19 mouse cellular contexts compared by ENCODE assay signal in genomic region chr4:84214523-84214922, GRCm38 (mm10).
"Had no signal": no experiment of that assay in that cellular context is flagged by ENCODE, and none has a peak within 500 bp of the region (broad histone marks: within the 10 kb centered on the region; RNA-seq: fewer than 3 reads in every experiment).

No protein-coding gene starts in this region.

- H3K9ac ChIP-seq: kidney, embryonic 15.5 days; liver, embryonic 14.5 days; lung, embryonic 15.5 days; midbrain, embryonic 15.5 days; neural tube, embryonic 12.5 days; neural tube, embryonic 15.5 days had no signal

- DNase-seq: kidney, adult 11 months; kidney, adult 8-10 months; kidney, postnatal 10 days; kidney, postnatal 36 days; lung, adult 18-20 months; lung, postnatal 10 days; lung, postnatal 36 days; right cerebral cortex, postnatal 25 days; spleen, adult 18-20 months; thymus, adult 18-20 months; thymus, postnatal 36 days had no signal

- H3K4me1 ChIP-seq: kidney, embryonic 15.5 days; lung, embryonic 15.5 days; neural tube, embryonic 12.5 days had no signal

- H3K4me3 ChIP-seq: kidney, embryonic 15.5 days; lung, embryonic 15.5 days; megakaryocyte, embryonic 14.5 days; midbrain, embryonic 15.5 days; neural tube, embryonic 12.5 days; neural tube, embryonic 15.5 days had no signal

- H3K27ac ChIP-seq: kidney, embryonic 15.5 days; liver, embryonic 14.5 days; lung, embryonic 15.5 days; midbrain, embryonic 15.5 days; neural tube, embryonic 12.5 days; neural tube, embryonic 15.5 days had no signal

- H3K27me3 ChIP-seq: kidney, embryonic 15.5 days; lung, embryonic 15.5 days; midbrain, embryonic 15.5 days; neural tube, embryonic 12.5 days; neural tube, embryonic 15.5 days had no signal

- H3K9me3 ChIP-seq: kidney, embryonic 15.5 days; lung, embryonic 15.5 days; midbrain, embryonic 15.5 days; neural tube, embryonic 12.5 days; neural tube, embryonic 15.5 days had no signal

- H3K36me3 ChIP-seq: kidney, embryonic 15.5 days; lung, embryonic 15.5 days; midbrain, embryonic 15.5 days; neural tube, embryonic 12.5 days; neural tube, embryonic 15.5 days had no signal

- ATAC-seq: midbrain, embryonic 15.5 days had no signal

- H3K4me2 ChIP-seq: kidney, embryonic 15.5 days; lung, embryonic 15.5 days; midbrain, embryonic 11.5 days; midbrain, embryonic 15.5 days; neural tube, embryonic 12.5 days; neural tube, embryonic 15.5 days had no signal
